Mouse (Mus musculus) kidney, postnatal 4 days (tissue): ENCODE measurements around the gene Icam4.
"Not testable (repeated sequence)": the region's sequence is repeated elsewhere in the genome, so short reads cannot be mapped to it uniquely, and the experiment has no call there.

Experiments
- DNase-seq, 2 experiments: peaks; one replicate each; pipeline ENCODE4 v3.0.0; 2021; ENCODE audit warnings: mixed read lengths in 2 of 2

Icam4 gene

DNA sequence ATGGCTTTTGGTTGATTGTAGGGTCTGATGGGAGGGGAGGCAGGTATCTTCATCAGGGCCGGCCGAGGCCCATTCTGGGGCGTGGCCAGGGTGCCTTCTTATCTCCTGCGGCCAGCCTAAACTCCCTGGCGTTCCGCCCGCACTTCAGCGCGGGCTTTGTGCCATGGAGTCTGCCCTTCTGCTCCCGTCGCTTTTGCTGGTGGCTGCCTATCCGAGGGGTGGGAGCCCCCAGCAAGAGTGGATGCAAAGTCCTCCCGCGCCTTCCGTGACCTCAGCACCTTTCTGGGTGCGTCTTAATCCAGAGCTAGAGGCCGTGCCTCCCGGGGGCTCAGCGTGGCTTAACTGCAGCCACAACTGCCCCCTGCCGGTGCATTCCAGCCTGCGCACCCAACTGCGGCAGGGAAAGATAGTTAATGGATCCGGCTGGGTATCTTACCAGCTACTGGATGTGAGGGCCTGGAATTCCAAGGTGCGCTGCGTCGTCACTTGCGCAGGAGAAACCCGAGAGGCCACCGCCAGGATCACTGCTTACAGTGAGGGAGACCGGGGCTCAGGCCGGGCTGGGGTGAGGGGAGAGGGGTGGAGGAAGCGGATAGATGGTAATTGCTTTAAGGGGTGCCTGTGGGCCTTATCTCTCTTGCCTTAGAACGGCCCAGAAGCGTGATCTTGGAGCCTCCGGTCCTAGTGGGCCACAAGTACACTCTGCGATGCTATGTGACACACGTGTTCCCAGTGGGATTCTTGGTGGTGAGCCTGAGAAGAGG lies at the start of gene Icam4:
Gene Icam4 (plus strand): TSS at position 83 of the 764 bp plus-strand sequence.
- peak; percentile 90 to 92 for DNase-seq

DNA sequence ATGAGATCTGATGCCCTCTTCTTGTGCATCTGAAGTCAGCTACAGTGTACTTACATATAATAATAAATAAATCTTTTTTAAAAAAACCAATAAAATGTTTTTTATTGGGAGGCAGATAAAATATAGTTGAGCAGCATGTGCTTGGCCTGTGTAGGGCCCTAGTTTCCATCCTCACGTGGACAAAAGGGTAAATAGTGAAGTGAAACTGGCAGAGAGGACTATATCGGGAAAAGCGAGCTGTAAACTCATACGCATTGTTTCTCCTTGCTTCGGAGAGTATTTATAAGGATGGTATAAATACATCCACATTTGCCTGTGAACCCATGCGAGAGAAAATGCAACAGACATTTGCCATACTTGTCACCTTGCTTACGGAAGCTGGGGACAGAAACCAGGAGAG lies 49.4 kb upstream of the Icam4 start:
- no peak for DNase-seq

DNA sequence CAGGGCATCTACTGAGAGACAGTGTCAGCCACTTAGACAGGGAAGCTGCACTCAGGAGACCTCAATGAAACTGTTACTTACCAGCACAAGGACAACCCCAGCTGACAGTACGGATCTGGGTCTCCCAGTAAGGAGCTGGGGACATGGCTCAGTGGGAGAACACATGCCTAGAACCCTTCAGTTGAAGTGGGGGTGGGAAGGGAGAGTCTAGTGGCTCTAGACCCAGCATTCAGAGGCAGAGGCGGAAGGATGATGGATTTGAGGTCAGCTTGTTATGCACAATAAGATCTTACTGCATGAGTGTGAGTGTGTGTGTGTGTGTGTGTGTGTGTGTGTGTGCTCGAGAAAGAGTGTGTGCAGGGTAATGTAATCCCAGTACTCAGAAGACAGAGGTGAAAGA lies 47.0 kb upstream of the Icam4 start:
- no peak for DNase-seq

DNA sequence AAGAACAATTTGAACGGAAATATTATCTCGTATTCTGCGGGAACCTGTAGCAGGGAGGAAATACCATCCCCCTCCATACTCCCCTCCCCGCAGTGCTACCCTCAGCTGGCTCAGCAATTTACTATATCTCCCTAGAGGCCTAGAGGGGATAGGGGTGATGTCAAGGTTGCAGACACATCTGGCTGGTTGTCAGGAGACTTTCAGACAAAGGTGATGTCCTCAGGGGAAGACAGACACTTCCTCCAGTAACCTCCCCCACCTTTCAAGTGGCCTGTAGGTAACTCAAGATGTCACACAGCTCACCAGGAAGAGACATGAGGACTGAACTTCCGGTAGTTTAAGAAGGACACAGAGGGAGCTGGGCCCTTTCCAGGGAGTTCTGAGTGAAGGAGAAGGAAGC lies 46.0 kb upstream of the Icam4 start:
- DNase-seq = no peak

DNA sequence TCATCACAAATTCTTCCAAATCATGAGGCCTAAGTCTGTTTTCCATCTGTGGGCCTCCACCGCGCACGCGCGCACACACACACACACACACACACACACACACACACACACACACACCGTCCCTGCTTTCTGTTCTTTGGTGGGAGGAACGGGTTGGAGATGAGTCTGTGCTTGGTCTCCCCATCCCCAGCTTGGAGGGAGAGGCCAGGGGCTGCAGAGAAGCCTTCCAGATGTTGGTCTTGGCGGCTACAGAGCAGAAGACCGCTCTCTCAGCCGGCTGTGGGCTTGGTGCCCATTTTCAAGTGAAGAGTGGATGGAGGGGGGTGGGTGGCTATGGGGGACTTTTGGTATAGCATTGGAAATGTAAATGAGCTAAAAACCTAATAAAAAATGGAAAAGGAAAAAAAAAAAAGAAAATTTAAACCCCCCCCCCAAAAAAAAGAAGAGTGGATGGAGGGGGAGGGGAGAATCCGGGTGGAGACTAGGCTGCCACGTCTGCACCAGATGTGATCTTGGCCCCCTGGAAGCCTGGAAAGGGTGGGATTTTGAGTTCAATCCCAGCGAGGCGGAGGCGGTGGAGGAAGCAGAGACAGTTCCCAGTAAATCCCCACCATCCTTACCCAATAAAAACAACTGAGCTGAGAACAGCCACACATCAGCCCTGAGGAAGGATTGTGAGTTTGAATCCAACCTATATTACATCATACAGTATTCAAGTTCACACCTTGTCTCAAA lies 42.1 kb upstream of the Icam4 start:
- peak; percentile 80 to 86 for DNase-seq

DNA sequence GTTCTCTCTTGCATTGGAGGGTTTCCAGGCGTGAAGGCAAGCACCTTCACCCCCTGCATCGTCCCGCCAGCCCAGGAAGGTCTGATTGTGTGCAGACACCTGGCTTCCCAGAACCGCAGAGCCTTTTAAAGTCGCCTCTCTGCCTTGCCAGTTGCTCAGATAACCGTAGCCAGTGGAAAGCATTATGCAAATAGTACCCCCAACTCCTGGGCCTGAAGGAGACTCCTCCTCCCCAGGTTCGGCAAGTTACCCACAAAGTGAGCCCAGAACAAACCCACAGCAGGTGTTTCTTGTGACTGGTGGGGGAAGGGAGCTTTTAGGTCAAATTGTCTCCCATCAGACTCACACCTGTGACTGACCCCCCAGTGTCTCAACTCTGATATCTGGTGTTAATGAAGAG lies 41.2 kb upstream of the Icam4 start:
- no peak for DNase-seq

DNA sequence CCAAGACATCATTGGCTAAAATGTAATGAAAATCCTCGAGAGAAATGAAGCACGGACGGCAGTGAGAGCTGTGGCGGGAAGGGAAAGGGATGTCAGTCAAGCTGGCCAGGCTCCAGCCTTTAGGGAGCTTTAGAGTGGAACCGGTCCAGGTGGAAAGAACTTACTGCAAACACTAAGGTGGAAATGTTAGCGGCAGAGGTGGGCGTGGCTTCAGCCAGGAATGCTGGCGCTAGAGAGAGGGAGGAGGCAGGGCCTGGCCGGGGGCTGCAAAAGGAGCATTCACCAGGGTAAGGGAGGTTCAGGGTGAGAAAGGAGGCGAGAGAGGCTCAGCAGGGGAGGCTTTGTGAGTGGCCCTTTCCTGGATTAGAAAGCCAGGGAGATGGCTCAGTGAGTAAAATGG lies 38.3 kb upstream of the Icam4 start:
- peak; percentile 79 to 87 for DNase-seq

DNA sequence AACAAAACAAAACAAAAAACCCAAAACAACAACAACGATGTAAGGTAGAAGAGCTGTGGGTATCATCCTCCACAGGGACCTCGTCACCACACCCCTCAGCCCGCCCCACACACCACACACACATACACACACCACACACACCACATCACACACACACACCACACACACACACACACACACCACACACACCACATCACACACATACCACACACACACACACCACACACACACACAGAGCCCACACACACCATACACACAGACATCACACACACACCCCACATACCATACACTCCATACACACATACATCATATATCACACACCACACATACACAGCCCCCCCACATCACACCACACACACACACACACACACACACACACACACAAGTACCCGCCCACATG lies 37.6 kb upstream of the Icam4 start:
- DNase-seq = no peak

DNA sequence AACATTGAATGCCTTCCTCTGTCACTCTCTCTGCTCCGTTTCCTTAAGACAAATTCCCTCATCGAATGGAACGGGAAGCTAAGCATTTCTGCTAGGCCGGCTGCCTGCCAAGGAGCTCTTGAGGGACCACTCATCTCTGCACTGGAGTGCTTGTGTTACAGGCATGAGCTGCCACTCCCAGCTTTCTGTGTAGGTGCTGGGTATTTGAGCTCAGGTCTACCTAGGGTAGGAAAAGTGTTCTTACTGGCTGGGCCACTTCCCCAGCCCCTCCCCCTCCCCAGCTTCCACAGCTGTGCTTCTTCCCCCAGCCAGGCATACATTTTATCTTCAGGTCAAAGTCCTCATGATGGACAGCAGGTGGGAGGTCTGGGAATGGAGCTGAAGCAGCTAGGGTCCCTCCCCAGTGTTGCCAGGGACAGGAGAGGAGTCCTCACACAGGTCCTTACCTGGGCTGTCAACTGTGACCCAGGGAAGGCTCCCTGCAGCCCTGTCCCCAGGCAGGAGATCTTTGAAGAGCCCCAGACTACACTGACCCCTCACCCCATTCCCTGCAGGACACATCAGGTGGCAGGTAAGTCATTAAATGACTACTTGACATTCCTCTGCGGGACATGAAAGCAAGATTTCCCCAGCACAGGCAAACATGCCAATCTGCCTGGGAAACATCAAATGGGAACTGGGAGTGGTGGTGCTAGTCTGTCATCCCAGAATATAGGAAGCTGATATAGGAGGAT lies 35.8 kb upstream of the Icam4 start:
- DNase-seq = peak in 1 of 2 experiments; percentile 59

DNA sequence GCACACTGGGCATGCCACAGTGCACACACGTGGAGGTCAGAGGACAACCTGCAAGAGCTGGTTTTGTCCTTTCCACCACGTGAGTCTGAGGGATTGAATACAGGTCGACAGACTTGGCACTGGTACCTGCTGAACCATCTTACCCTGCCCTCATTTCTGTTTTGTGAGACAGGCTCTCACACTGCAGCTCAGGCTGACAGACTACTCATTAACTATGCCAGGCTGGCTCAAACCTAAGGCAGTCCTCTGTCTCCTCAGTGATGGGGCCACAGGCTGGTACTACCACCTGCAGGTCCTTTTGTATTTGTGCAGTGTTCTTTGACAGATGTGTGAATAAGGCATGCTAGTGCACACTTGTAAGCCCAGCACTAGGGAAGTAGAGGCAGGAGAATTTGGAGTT lies 34.1 kb upstream of the Icam4 start:
- peak in 1 of 2 experiments; percentile 45 for DNase-seq

DNA sequence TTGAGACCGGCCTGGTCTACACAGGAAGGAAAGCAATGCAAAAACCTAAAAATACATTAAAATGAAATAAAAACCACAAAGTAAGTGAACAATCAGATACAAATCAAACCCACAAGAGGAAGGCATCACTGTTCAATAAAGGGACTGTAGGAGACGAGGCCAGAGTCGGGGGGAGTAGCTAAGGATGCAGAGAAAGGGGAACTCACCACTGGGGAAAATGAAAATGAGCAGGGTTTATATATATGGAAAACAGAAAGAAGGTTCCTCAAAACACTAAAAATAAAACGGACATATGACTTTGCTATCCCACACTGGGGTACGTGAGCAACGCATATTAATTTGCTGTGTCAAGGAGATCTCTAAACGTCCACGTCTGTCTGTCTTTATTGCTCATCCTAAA lies 32.1 kb upstream of the Icam4 start:
- no peak for DNase-seq

DNA sequence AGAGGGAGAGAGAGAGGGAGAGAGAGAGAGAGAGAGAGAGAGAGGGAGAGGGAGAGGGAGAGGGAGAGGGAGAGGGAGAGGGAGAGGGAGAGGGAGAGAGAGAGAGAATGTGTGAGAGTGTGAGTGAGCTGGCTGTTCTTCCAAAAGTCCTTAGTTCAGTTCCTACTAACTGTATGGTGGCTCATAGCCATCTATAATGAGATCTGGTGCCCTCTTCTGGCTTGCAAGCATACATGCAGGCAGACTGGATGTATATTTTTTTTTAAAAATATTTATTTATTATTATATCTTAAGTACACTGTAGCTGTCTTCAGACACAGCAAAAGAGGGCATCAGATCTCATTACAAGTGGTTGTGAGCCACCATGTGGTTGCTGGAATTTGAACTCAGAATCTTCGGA lies 30.8 kb upstream of the Icam4 start:
- not testable (repeated sequence) for DNase-seq

DNA sequence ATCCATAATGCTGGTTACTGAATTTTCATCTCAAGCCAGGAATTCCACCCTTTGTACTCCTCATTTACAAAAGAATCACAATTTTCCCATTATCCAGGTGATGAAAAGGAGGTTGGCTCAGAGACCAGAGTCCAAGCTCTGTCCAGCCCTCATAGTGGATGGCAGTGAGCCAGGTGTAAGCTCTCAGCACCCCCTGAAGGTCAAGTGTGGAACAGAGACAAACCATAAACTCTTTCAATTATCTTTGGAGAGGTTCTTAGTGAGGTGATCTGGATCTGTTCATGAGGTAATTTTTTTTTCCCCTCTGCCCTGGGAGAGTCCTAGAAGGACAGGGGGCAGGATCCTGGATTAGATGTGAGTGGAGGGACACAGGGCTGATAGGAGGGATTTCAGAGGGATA lies 28.4 kb upstream of the Icam4 start:
- DNase-seq = peak; percentile 42 to 66

DNA sequence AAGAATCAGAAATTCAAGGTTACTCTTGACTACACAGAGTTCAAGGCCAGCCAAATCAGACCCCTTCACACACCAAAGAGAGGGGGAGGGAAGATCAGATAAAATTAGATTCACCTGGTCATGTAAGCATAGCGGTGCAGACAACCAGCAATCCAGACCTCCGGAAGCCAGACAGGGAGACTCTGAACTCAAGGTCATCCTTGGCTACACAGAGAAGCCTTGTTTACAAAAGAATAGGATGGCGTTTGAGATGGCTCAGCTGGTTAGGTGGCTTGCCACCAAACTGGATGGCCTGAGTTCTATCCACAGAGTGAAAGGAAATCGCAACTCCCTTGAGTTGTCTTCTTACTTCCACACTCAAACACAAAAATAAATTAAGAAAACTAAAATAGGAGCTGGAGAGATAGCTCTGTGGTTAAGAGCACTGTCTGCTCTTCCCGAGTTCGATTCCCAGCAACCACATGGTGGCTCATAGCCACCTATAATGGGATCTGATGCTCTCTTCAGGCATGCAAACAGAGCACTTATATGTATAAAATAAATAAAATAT lies 27.4 kb upstream of the Icam4 start:
- no peak for DNase-seq

DNA sequence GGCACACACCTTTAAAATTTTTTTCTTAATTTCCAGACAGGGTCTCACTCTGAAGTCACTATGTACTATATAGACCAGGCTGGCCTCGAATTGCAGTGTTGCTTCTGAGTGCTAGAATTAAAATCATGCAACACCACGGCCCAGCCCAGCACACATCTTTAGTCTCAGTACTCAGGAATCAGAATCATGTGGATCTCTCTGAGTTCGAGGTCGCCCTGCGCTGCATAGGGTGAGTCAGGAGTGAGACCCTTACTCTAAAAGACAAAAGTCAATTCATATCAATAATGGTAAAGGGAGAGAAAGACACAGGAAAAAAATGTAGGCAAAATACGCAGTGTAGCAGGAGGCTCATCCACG lies 26.9 kb upstream of the Icam4 start:
- no peak for DNase-seq

DNA sequence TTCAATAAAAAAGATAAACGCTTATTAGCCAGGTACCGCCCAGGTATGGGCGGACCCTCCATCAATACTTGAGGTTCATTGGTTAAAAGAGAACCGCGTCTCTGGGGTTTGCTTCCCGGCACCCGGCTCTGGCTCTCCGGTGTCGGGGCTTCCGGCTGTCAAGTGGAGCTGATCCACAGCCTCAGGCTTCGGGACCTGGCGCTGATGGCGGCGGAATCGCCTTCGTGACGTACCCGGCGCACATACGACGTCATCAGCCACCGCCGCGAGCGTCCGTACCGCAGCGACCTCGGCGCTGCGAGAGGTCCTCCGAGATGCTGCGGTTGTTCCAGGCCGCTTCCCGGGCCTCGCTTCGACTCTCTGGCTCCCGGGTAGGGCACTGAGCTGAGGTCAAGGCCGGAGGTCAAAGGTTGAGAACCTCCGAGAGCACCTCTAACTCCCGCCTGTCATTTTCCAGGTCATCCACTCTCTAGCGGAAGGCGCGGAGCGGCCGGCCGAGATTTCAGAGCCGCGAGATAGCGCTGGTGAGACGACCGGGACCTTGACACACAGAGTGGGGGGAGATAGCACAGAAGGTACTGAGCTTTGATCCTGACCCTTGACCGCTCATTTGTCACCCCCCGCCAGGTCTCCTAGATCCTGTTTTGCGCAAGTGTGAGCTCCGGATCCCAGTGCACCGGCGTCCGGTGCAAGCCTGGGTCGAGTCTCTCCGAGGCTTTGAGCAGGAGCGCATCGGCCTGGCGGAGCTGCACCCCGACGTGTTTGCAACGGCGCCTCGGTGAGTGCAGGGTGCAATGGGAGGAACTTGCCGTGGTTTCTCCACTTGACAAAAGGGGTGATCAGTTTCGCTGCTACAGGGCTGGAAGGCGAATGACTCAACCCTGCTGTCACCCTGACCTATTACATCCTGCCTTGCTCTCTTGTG lies 26.3 kb upstream of the Icam4 start, which contains the start of gene Mrpl4:
Gene Mrpl4 (plus strand): TSS at position 112 of the 925 bp plus-strand sequence.
- DNase-seq = peak; percentile 94 to 95

DNA sequence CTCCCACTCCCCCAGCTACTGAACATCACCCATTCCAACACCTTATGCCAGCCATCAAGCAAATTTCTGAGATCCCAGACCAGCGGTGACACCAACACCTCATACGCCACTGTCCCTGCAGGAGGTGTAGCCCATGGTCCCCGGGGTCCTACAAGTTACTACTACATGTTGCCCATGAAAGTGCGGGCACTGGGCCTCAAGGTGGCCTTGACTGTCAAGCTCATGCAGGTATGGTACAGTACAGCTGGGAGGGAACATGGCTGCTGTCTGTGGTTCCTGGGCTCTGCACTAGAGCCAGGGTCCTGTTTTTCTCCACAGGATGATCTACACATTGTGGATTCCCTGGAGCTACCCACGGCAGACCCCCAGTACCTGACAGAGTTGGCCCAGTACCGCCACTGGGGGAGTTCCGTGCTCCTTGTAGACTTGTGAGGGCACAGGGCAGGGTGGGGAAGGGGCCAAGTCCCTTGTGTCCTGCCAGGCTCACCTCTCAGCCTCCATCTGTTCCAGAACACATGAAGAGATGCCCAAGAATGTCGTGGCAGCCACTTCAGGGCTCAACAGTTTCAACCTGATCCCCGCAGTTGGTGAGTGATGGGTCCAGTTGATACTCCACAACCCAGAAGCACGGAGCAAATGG lies 21.7 kb upstream of the Icam4 start:
- DNase-seq = no peak

DNA sequence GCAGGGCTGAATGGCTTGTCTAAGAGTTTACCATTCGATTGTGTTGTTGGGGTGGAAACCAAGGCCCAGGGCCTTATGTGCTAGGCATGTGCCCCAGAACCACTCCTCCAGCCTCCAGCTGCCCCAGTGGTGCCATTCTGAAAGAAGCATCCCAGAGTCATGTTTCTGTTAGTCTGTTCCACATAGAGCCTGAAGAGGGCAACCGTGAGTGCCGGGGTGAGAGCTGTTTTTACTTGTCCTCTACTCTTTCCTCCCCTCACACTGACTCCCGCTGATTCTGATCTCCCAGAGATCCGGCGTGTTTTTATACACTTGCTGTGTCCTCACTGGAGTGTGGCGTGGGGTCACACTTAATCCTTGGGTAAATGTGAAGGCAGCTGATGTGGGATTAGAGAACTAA lies 21.2 kb upstream of the Icam4 start:
- no peak for DNase-seq

DNA sequence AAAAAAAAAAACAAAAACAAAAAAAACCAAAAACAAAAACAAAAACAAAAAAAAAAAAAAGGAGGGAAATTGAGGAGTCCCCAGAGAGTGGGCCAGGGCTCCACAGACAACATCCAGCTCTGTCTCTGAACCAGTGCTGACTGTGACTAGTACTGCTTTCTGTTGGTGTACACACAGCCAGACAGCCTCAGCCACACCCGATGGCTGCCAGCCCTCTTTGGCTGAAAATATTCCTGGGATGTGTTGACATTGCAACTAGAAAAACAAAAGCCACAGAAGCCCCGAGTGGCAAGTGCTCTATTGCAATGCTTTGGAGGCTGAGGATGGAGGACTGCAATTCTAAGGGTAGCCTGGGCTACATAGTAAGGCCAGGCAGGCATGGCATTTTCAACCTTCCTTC lies 18.8 kb upstream of the Icam4 start:
- DNase-seq = no peak

DNA sequence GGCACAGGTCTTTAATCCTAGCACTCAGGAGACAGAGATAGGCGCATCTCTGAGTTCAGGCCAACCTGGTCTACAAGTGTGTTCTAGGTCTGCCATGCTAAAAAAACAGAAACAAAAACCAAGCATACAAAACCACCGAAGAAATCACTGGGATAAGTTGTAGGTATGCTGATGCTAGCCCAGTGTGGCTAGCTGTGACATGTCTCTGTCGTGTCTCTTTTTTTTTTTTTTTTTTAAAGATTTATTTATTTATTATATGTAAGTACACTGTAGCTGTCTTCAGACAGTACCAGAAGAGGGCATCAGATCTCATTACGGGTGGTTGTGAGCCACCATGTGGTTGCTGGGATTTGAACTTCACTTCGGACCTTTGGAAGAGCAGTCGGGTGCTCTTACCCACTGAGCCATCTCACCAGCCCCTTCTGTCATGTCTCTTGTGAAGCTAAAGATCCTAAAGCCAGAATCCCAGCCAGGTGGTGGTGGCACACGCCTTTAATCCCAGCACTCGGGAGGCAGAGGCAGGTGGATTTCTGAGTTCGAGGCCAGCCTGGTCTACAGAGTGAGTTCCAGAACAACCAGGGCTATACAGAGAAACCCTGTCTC lies 18.1 kb upstream of the Icam4 start:
- DNase-seq = not testable (repeated sequence)

DNA sequence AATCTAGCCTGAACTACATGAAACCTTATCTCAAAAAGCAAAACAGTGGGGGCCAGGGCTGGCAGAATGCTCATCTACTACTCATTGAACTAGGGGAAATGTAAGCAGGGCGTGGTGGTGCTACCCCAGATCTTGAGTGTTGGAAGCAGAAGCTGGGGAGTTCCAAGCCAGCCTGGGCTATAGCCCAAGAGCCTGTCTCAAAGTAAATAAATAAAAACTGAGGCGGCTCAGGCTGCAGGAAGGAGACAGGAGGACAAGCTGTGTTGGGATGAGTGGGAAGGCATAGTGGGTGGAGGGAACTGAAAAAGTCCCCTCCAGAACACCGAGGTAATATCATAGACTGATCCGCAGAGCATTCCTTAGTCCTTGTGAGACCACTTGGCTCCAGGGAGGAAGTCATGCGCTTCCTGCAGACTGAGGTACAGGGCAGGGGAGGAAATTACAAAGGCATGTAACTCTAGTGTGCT lies 17.3 kb upstream of the Icam4 start:
- peak; percentile 45 to 53 for DNase-seq
